Mouse (Mus musculus) liver, embryonic 14.5 days (tissue): Measurements from ENCODE around the gene Setx. TPM values are rescaled to one million over a fixed set of nuclear protein-coding genes. Genes with fewer than 3 reads are reported as not detected.

ENCODE experiments used
- ATAC-seq: fragments of 200-750 bp; cut with Nextera tagmentation; 2 replicates; pipeline ENCODE4 v1.8.0; 2017; ENCODE audit warnings: moderate number of reproducible peaks, mild to moderate bottlenecking, moderate library complexity; ENCODE audit not compliant: insufficient read depth
- DNase-seq, 3 experiments: peaks; one replicate each; pipeline ENCODE4 v3.0.0-alpha.2; 2012 to 2013; ENCODE audit warnings: low read depth in 3 of 3, low spot score in 3 of 3
- H3K27ac ChIP-seq: fragments of 300-500 bp; sonication (generic); 2 replicates; pipeline ENCODE4 v1.5.1; 2014; ENCODE audit warnings: moderate library complexity, mild to moderate bottlenecking, control low read depth, inconsistent platforms
- H3K27me3 ChIP-seq: fragments of 300-500 bp; sonication (generic); 2 replicates; pipeline ENCODE4 v1.6.1; 2014; ENCODE audit warnings: mild to moderate bottlenecking, low read length, moderate library complexity; ENCODE audit not compliant: control insufficient read depth, insufficient read depth
- H3K36me3 ChIP-seq: fragments of 300-500 bp; sonication (generic); replicated peaks from 2 replicates; pipeline ENCODE4 v1.6.1; 2014; ENCODE audit warnings: low read depth; ENCODE audit not compliant: control insufficient read depth, insufficient read depth
- H3K4me1 ChIP-seq, 2 experiments: fragments of 200-500 bp in 1 of 2; fragments of 300-500 bp in 1 of 2; sonication (generic) in 1 of 2; replicated peaks; 2 replicates each; pipeline ENCODE4 v1.6.1; 2012 to 2014; ENCODE audit warnings: antibody characterized with exemption in 1 of 2, inconsistent platforms in 1 of 2, low read length in 1 of 2; ENCODE audit not compliant: control insufficient read depth in 2 of 2, insufficient read depth in 2 of 2
- H3K4me2 ChIP-seq: fragments of 300-500 bp; sonication (generic); 2 replicates; pipeline ENCODE4 v1.6.1; 2014; ENCODE audit warnings: low read depth, mild to moderate bottlenecking, control low read depth, moderate library complexity
- H3K4me3 ChIP-seq, 2 experiments: fragments of 200-500 bp in 1 of 2; fragments of 300-500 bp in 1 of 2; sonication (generic) in 1 of 2; 2 replicates each; pipeline ENCODE4 v1.5.1; 2012 to 2014; ENCODE audit warnings: low read depth in 2 of 2, low read length in 2 of 2, mild to moderate bottlenecking in 2 of 2, control low read depth in 1 of 2, inconsistent platforms in 1 of 2, moderate library complexity in 1 of 2; ENCODE audit not compliant: insufficient read depth in 1 of 2
- H3K9ac ChIP-seq: fragments of 300-500 bp; sonication (generic); replicated peaks from 2 replicates; pipeline ENCODE4 v1.6.1; 2014; ENCODE audit warnings: mild to moderate bottlenecking, control low read depth, moderate library complexity
- H3K9me3 ChIP-seq: fragments of 300-500 bp; sonication (generic); 2 replicates; pipeline ENCODE4 v1.6.1; 2016; ENCODE audit warnings: low read length, mixed read lengths; ENCODE audit not compliant: control insufficient read depth
- CTCF ChIP-seq: IDR thresholded peaks from 2 replicates; pipeline ENCODE4 v1.5.1; 2016; ENCODE audit warnings: antibody characterized with exemption, low read depth, control low read depth
- EP300 ChIP-seq: IDR thresholded peaks from 2 replicates; pipeline ENCODE4 v1.6.1; 2016; ENCODE audit warnings: antibody characterized with exemption, low read depth
- WGBS: fragments of 180-500 bp; shearing (Covaris S2); extraction: QIAGEN DNeasy Blood & Tissue Kit; methylation state at CpG from one replicate; pipeline ENCODE4 v1.1.7; 2014; ENCODE audit not compliant: insufficient replicate concordance; 5-methylcytosine and 5-hydroxymethylcytosine counted together
- polyA plus RNA-seq, 2 experiments: library from polyadenylated mRNA; depleted of rRNA in 1 of 2; stranded (reverse) in 1 of 2; unstranded in 1 of 2; fragments of >200 nt; fragmentation: Nextera tagmentation in 1 of 2; extraction: Ambion mirVana in 1 of 2; gene quantifications; 2 replicates each; pipeline versions ENCODE4 v1.2.1 to v1.2.3; 2012 to 2014

The Setx gene
- polyA plus RNA-seq, 2 experiments, result 2.8 to 3.4 TPM

DNA sequence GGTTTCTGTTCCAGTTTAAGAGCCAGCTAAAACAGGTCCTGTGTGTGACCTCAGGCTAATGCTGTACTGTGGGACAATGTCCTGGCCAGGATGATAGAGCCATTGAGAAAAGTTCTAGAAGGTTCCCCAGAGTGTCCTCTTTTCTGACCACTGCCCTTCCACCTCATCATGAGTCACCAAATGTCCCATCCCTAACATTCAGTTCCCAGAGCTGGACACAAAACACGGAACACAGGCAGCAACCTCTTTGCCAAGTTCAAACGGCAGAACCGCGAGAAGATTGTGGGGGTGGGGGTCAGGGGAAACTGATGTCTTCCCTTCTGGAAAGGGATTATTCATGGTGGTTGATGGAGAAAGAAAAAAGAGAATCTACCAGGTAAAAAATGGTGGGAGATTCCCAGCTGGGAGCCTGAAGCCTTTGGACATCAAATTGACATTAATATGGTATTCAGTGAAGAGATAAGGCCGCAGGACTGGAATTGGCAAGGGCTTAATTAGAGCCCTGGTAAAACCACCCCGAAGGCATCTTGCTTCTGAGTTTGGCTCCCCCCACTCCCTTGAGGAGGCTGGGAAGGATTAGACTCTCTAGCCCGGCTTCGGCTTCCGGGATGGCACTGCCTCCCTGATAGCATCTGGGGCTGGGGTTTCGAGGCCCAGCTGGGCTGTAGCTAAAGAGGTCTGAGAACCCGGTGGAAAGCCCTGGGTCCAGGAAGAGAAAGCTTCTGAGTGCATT lies 77.4 kb downstream of the Setx start:
- no peak for DNase-seq
- Histone ChIP-seq H3K4me1 (no peaks in the 10 kb centered on the region), H3K9ac (no peak overlapping the region), H3K4me2 (no peak overlapping the region), H3K36me3 (no peaks in the 10 kb centered on the region), H3K27ac (no peak overlapping the region), H3K9me3 (no peaks in the 10 kb centered on the region), H3K4me3 (no peak overlapping the region), H3K27me3 (peaks cover 2% of the 10 kb centered on the region; the same call in 1 of the 2 replicates)
- WGBS, result 54% methylated on average over 11 of the region's 11 CpGs
- TF ChIP-seq EP300, result no peak
- no peak for TF ChIP-seq CTCF
- no peak for ATAC-seq

- Histone ChIP-seq H3K9ac (no peak overlapping the region), H3K4me2 (no peak overlapping the region), H3K36me3 (no peaks in the 10 kb centered on the region), H3K27ac (no peak overlapping the region), H3K4me1 (no peaks in the 10 kb centered on the region), H3K4me3 (no peak overlapping the region), H3K9me3 (no peaks in the 10 kb centered on the region), H3K27me3 (no peaks in the 10 kb centered on the region)
- ATAC-seq, result no peak
- TF ChIP-seq CTCF (no peak), EP300 (no peak)
- 28% methylated on average over 8 of the region's 8 CpGs for WGBS
- no peak for DNase-seq
Measured at GRCm38 (mm10) chr2:29206156-29206555, 82.2 kb downstream of the Setx start.

DNA sequence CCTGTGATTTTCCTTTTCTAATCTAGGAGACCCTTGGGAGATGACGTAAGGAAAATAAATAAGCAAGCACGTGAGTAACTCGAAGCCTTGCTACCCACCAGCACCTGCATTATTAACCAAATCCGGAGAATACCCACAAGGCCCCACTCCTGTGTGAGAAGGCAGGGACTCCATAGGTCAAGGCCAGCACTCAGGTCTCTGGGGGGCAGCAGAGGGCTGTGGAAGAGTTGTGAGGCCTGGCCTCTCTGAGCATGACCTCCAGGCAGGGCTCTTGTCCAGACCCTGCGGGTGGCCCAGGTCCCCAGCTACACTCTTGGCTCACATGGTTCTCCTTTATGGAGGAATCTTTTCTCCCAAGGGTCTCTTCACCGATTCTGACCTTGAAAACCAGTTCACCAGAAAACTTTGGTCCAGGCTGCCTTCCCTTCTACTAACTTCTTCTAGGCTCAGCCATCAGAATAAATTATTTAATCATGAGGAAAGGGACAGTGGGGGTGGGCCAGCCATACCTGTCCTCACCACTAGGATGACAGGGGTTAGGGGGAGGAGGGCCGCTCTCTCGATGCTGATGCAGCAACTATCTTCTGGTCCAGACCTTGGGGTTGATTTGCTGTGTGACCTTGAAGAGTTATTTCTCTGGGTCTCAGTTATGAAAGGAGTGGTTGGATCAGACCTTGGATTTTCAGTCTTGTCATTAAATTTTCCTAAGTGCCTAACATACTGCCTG lies 92.5 kb downstream of the Setx start:
- H3K36me3 ChIP-seq, result no peaks in the 10 kb centered on the region
- TF ChIP-seq CTCF, result peak; percentile 31; the same call in 1 of the 2 replicates
- TF ChIP-seq EP300, result no peak
- 44% methylated on average over 8 of the region's 8 CpGs for WGBS
- H3K4me1 ChIP-seq, result no peaks in the 10 kb centered on the region
- ATAC-seq (no peak), DNase-seq (no peak)
- no peaks in the 10 kb centered on the region for H3K9me3 ChIP-seq
- no peak overlapping the region for H3K4me2 ChIP-seq
- no peak overlapping the region for H3K4me3 ChIP-seq
- no peaks in the 10 kb centered on the region for H3K27me3 ChIP-seq
- no peak overlapping the region for H3K27ac ChIP-seq
- H3K9ac ChIP-seq, result no peak overlapping the region

DNA sequence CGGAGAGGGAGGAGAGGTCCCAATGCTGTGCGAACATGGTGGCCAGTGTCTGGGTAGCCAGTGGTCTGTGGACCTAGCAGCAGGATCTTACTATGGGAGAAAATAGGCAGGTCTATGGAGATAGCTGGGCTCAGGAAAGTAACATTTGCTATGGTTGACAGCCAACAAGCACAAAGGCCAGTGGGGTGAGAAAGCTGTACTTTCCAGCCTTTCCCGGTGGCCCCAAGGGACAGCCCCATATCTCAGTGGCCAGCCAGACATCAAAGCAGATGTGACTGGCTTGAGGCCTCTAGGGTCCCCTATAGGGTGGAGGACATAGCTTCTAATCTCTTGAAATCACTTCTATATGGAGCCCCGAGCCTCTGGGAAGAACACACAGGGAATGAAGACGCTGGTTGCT lies 93.1 kb downstream of the Setx start:
- no peak overlapping the region for H3K27ac ChIP-seq
- no peak for ATAC-seq
- no peaks in the 10 kb centered on the region for H3K9me3 ChIP-seq
- DNase-seq, result no peak
- no peak overlapping the region for H3K4me2 ChIP-seq
- WGBS, result 75% methylated on average over 5 of the region's 5 CpGs
- H3K36me3 ChIP-seq, result no peaks in the 10 kb centered on the region
- no peaks in the 10 kb centered on the region for H3K27me3 ChIP-seq
- no peaks in the 10 kb centered on the region for H3K4me1 ChIP-seq
- no peak overlapping the region for H3K9ac ChIP-seq
- no peak overlapping the region for H3K4me3 ChIP-seq
- TF ChIP-seq EP300 (no peak), CTCF (no peak)

- H3K4me2 ChIP-seq, result no peak overlapping the region
- TF ChIP-seq CTCF (no peak), EP300 (no peak)
Measured at GRCm38 (mm10) chr2:29217897-29218296, 93.9 kb downstream of the Setx start.

More at GRCm38 (mm10) chr2:29217897-29218296, 93.9 kb downstream of the Setx start:
- Histone ChIP-seq H3K4me3 (no peak overlapping the region), H3K4me1 (no peaks in the 10 kb centered on the region), H3K27me3 (no peaks in the 10 kb centered on the region), H3K9ac (no peak overlapping the region), H3K36me3 (no peaks in the 10 kb centered on the region), H3K9me3 (no peaks in the 10 kb centered on the region), H3K27ac (no peak overlapping the region)
- WGBS, result 67% methylated on average over 10 of the region's 10 CpGs
- DNase-seq (no peak), ATAC-seq (no peak)
